8 mouse cellular contexts compared by ENCODE assay signal in the genomic region with DNA sequence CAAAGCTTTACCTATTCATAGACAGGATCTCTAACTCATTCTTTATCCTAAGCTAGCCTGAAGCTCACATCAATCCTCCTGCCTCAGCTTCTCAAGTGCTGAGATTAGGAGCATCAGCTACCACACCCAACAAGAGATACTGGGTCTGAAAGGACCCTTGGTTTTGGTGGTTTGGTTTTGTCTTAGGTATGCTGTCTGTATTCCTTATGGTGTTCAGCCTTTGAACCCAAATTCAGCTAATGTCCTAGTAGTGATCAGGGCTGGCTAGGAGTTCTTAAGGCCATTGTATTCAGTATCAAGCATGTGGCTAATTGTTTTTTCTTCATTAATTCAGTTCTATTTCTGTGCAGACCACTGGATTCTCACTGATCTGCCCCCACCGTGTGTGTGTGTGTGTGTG. TPM values are rescaled to one million over a fixed set of nuclear protein-coding genes. Genes with fewer than 3 reads are reported as not detected.
DNase-seq lines count a peak whose midpoint lies in the region; ATAC-seq lines count a peak whose summit lies in the region.

No protein-coding gene starts in this region.

- WGBS in kidney, embryonic 14.5 days: 0% methylated on average over 1 of the region's 1 CpGs
- WGBS in hindbrain, embryonic 14.5 days: 0% methylated on average over 1 of the region's 1 CpGs
- WGBS in midbrain, embryonic 15.5 days: 0% methylated on average over 1 of the region's 1 CpGs

- H3K36me3 ChIP-seq in kidney, embryonic 14.5 days (ENCODE audit: control insufficient read depth, insufficient read depth, low read length): no peaks in the 10 kb centered on the region; the same call in 1 of the 2 replicates
- no peaks in the 10 kb centered on the region for H3K36me3 ChIP-seq in hindbrain, embryonic 14.5 days (replicated peaks; ENCODE audit: control insufficient read depth, insufficient read depth)
- no peaks in the 10 kb centered on the region for H3K36me3 ChIP-seq in midbrain, embryonic 15.5 days (replicated peaks)

- H3K4me2 ChIP-seq in kidney, embryonic 14.5 days (replicated peaks; ENCODE audit: low read depth, low read length): peak overlapping the region; percentile 83
- H3K4me2 ChIP-seq in hindbrain, embryonic 14.5 days (replicated peaks): peak overlapping the region; percentile 74
- H3K4me2 ChIP-seq in midbrain, embryonic 15.5 days: peak overlapping the region; percentile 62

- no peak for DNase-seq in kidney, postnatal 25 days
- peak; percentile 8 for DNase-seq in ZHBTc4 (ENCODE audit: low read depth, low spot score)
- peak; percentile 30 for DNase-seq in hindbrain, embryonic 14.5 days (ENCODE audit: low spot score)
- DNase-seq in urinary bladder, postnatal 14 days (ENCODE audit: low spot score): no peak
- no peak for DNase-seq in adrenal gland, postnatal 4 days (ENCODE audit: low spot score in 2 of 2)
- DNase-seq in layer of hippocampus, postnatal 36 days: no peak

- no peak for ATAC-seq in kidney, embryonic 14.5 days (ENCODE audit: low FRiP score, low TSS enrichment)
- peak; percentile 25; the same call in 1 of the 2 replicates for ATAC-seq in hindbrain, embryonic 14.5 days (ENCODE audit: low FRiP score)
- ATAC-seq in midbrain, embryonic 15.5 days (replicated peaks): no peak

- peak overlapping the region; percentile 89; the same call in 1 of the 2 replicates for H3K27ac ChIP-seq in kidney, embryonic 14.5 days (ENCODE audit: low read depth, low read length)
- peak overlapping the region; percentile 94 for H3K27ac ChIP-seq in hindbrain, embryonic 14.5 days
- H3K27ac ChIP-seq in midbrain, embryonic 15.5 days: peak overlapping the region; percentile 93

- no peaks in the 10 kb centered on the region for H3K9me3 ChIP-seq in kidney, embryonic 14.5 days (ENCODE audit: control insufficient read depth, low read length)
- no peaks in the 10 kb centered on the region for H3K9me3 ChIP-seq in hindbrain, embryonic 14.5 days (ENCODE audit: control insufficient read depth, low read length)
- H3K9me3 ChIP-seq in midbrain, embryonic 15.5 days: no peaks in the 10 kb centered on the region

- peak overlapping the region; percentile 95; the same call in 1 of the 2 replicates for H3K9ac ChIP-seq in kidney, embryonic 14.5 days (ENCODE audit: low read depth, low read length)
- peak overlapping the region; percentile 97 for H3K9ac ChIP-seq in hindbrain, embryonic 14.5 days
- H3K9ac ChIP-seq in midbrain, embryonic 15.5 days: peak overlapping the region; percentile 96; the same call in 1 of the 2 replicates

- H3K27me3 ChIP-seq in kidney, embryonic 14.5 days (ENCODE audit: control insufficient read depth, insufficient read depth, low read length): no peaks in the 10 kb centered on the region
- no peaks in the 10 kb centered on the region for H3K27me3 ChIP-seq in hindbrain, embryonic 14.5 days (ENCODE audit: control insufficient read depth, insufficient read depth, low read length)
- no peaks in the 10 kb centered on the region for H3K27me3 ChIP-seq in midbrain, embryonic 15.5 days (replicated peaks)

- H3K4me1 ChIP-seq in kidney, embryonic 14.5 days (ENCODE audit: control insufficient read depth, insufficient read depth, low read length): peaks cover 5% of the 10 kb centered on the region; the same call in 1 of the 2 replicates
- peaks cover 24% of the 10 kb centered on the region for H3K4me1 ChIP-seq in hindbrain, embryonic 14.5 days (replicated peaks; ENCODE audit: control insufficient read depth, insufficient read depth, low read length)
- H3K4me1 ChIP-seq in midbrain, embryonic 15.5 days: peaks cover 28% of the 10 kb centered on the region

- peak overlapping the region; percentile 89 for H3K4me3 ChIP-seq in kidney, embryonic 14.5 days (ENCODE audit: low read length)
- peak overlapping the region; percentile 94 for H3K4me3 ChIP-seq in hindbrain, embryonic 14.5 days (replicated peaks; ENCODE audit: low read length)
- peak overlapping the region; percentile 73 for H3K4me3 ChIP-seq in midbrain, embryonic 15.5 days

RNA-seq across cellular contexts. Expression of gene Lpgat1, which starts 0.5 kb away (rescaled TPM):
- 23.8 and 30.4 TPM in 2 replicates for polyA plus RNA-seq in kidney, embryonic 14.5 days (2014; fragmentation: Nextera tagmentation; extraction: Ambion mirVana)
- polyA plus RNA-seq in hindbrain, embryonic 14.5 days (2014; fragmentation: Nextera tagmentation; extraction: Ambion mirVana): 46.2 and 47.4 TPM in 2 replicates
- polyA plus RNA-seq in midbrain, embryonic 15.5 days (2015; fragmentation: Nextera tagmentation; extraction: Ambion mirVana): 39.8 and 40.1 TPM in 2 replicates
- total RNA-seq in adrenal gland, postnatal 4 days (2021): 10 to 100 TPM; 56.0 to 70.3 TPM
- total RNA-seq in layer of hippocampus, postnatal 36 days (2021): 100 to 1,000 TPM; 117 to 128 TPM

Comparison
In these comparisons a context has a peak if more than half of its experiments do, and no peak if none do; other contexts are left out.
1. DNase-seq: peak in ZHBTc4 (single experiment) and hindbrain, embryonic 14.5 days (single experiment); none in kidney, postnatal 25 days (0 of 2), urinary bladder, postnatal 14 days (single experiment), adrenal gland, postnatal 4 days (0 of 2) and layer of hippocampus, postnatal 36 days (0 of 2).
2. Peak in every context shown above with its lines, with median percentiles within 50 percentile points of each other: H3K27ac ChIP-seq, H3K4me2 ChIP-seq, H3K4me3 ChIP-seq and H3K9ac ChIP-seq.